Mouse (Mus musculus) kidney, adult 2 months (tissue): ENCODE data around the gene Igll1.

Experiments
- CTCF ChIP-seq: fragments of 200-500 bp; conservative IDR thresholded peaks from 2 replicates; pipeline ENCODE4 v1.5.1; 2011; ENCODE audit warnings: low read depth, mild to moderate bottlenecking, control low read depth, low read length, moderate library complexity, mixed read lengths; ENCODE audit not compliant: insufficient read depth, insufficient read length
- POLR2A ChIP-seq: fragments of 200-500 bp; IDR thresholded peaks from one replicate; pipeline ENCODE4 v1.6.1; 2011; ENCODE audit warnings: low read depth, low read length, control low read depth

DNA sequence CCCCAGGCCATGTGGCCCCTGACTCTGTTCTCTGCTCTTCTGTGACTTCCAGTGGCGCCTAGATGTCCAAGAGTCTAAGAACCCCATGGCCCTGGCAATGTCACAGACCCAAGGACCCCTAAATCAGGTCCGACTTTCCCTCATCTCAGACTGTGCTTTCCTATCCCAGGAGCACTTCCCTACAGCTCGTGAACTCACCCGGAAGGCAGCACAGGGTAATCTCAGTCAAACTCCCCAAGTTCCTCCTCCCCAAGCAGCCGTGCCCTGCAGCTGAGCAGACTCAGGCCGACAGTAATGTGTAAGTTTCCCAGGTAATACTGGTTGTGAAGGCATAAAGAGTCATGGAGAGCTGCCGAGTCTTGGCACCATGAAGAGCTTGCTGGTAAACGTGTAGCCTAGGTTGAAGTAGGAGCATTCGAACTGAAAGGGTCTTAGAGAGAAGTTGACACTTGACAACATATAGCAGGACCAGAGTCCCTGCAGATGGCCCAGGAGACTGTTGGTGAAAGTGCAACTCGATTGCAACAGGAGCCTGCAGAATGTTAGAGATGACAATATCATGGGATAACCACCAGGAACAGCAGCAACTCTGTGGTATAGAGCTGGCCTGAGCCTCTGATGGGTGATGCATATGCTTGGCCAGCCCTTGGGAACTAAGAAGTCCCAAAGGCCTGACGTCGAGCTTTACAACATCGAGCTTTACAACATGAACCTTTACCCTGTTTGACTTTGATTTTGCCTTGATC, 6.9 kb downstream of the Igll1 start:
- no peak for TF ChIP-seq CTCF
- no peak for TF ChIP-seq POLR2A
